Mouse (Mus musculus) gastrocnemius, postnatal 4 days (tissue): Measurements from ENCODE around the gene Art3. TPM values are rescaled to one million over a fixed set of nuclear protein-coding genes. Genes with fewer than 3 reads are reported as not detected.
A peak's percentile ranks its signal among the peaks of the same experiment; 100 is the strongest.
"Not testable (repeated sequence)": the region's sequence is repeated elsewhere in the genome, so short reads cannot be mapped to it uniquely, and the experiment has no call there.

Experiments used
- DNase-seq, 2 experiments: peaks; one replicate each; pipeline ENCODE4 v3.0.0; 2021 to 2022; ENCODE audit warnings: low spot score in 2 of 2, mixed read lengths in 2 of 2
- total RNA-seq, 2 experiments: library from RNA; stranded (reverse); gene quantifications; 2 replicates each; pipeline ENCODE4 v1.2.3; 2021

Art3 gene
- total RNA-seq, 2 experiments from 2014 or later, result 257 to 310 TPM

DNA sequence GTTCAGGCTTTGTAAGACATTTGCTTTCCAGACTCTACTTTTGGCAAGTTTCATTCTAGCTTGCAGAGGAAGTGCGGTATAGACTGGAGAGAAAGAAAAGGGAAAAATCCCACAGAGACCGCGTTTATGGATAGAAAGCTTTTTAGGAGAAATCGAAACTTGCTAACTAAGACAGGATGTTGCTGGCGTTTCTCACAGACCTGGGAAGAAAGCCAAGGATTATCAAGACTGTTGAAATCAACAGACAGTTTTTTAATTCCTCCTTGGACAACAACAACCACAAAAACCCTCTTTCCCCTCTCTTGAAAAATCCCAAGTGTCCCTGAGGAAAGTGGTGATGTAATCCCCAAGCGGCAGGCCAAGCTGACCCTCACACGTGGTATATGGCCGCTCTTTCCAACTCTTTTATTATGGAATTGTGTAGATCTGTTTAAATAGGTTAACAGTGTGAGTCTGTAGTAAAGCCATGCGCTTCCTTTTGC is 773 bp downstream of the Art3 start:
- DNase-seq, result peak in 1 of 2 experiments; percentile 64

DNA sequence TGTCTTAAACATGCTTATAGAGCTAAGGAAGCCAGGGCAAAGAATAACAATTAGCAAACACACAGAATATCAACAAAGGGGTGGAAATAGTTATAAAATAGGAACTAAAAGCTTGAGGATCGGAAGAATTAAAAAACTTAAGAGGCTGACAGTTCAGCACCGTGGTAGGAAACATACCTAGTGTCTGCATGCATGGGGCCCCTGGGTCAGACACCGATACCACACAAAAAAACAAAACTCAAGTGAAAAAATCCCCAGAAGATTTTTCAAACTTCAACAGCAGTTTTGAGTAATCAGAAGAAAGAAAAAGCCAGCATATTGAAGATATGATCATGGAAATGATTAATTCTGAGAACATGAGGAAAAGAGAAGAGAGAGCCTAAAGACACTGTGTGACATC is 5.1 kb downstream of the Art3 start:
- DNase-seq, result no peak

DNA sequence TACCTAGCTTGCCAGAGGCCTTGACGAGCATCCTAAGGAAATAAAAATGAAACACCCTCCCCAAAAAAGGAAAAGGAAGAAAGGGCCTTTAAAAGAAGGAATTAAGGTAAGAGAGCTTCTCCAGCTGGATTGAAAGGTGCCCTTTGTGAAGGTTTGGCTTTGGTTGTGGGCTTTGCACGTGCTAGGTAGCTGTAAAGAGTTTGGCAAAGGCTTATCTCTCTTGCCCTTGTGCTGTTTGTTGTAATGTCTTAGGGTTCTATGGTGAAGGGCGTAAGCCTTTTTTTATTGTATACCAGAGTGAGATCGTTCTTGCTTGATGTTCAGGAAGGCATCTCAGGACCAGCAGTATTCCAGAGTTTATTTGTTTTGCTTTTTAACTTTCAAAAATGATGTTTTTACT is 9.0 kb downstream of the Art3 start:
- DNase-seq, result no peak

DNA sequence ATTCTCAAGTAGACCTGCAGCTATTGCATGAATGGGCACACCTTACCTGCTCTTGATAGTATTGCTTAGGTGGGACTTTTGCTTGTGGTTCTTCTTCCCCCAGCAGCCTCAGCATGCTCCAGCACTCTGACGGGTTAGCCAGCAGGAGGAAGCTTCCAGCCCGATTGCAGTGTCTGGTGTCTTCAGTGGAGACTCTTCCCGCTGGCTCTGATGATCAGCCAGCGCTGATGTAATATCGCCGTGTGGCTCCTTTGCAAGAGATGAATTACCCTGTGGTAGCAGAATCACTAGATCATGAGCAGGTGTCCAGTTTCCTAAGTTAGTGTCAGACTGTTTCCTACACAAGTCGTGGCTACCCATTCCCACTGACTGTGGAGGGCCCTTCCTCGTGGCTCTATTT is 13.4 kb downstream of the Art3 start:
- DNase-seq, result no peak

DNA sequence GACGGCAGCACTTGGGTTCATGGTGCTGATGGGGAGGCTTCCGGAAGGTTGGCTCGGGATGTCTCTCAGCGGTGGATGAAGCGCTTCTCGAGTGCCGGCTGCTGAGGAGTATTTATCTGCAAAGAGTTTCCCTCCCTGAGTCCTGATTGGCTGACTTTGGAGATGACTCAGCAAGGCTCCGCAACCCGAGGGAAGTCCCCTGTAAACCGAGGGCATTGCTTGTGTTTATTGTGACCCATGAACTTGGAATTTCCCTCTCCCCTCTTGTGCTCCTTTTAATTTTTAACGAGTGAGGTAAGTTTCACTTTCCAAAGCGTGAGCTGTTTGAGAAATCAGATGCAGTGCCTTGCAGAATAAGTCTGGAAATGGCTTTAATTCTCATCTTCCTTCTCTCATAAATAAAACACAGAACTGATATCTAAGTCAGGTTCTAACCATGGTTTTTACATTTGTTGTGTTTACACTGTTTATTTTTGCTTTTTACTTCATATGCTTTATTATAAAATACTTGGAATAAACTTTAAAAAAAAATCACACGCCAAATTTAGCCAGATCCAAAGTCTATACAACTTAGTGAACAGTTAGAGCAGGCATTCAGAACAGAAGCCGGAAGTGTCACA is 17.3 kb downstream of the Art3 start, which contains the start of gene Cxcl10:
Cxcl10 (minus strand) TSS at position 96 of the 620 bp plus-strand sequence.
- DNase-seq, result peak in 1 of 2 experiments; percentile 36

DNA sequence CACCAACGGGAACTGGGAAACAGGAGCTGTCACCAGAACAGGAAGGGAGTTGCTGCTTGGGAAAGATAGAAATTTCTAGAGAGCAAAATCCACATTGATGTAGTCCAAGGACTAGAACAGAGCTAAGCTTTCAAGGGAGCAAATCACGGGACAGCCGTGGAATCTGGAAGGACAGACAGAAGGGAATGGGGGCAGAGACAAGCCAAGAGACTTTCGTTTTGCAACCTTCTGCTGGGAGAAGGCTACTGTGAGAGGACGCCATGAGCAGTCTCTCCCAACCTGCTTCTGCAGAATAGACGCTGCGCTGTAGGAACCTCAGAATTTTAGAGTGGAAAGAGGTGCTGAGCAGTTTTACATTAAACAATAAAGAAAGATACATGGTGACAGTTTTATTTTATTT is 18.1 kb downstream of the Art3 start:
- no peak for DNase-seq

DNA sequence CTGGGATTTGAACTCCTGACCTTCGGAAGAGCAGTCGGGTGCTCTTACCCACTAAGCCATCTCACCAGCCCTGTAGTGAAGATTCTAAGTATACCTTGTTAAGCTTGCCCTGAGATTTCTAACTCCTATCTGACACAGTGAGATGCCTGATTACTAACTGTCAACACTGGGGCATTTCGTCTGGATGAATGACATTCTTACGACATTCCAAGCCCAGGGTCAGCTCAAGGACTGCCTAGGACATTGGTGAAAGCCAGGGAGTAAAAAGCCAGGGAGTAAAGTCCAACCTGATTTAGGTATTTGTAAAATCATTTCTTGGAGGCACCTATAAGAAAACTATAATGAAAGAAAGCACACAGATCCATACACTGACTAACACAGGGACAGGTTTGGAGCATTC is 21.1 kb downstream of the Art3 start:
- DNase-seq, result not testable (repeated sequence)

DNA sequence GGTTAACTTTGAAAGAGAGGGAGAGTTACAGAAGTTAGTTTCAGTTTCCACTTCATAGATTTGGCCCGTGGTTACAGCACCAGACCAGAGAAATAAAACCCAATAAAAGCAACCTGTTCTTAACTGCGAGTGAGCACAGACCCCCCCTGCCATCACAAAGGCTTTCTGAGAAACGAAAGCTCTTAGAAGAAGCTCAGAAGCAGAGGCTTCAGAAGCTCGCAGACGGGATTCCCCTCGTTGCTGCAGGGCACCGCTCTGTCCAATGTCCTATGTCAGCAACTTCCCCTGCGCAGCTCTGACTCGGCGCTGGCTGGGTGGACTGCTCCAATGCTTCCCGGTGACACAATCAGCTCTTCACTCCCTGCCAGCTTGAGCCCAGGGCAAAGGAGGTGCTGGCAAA is 21.9 kb downstream of the Art3 start:
- peak in 1 of 2 experiments; percentile 43 for DNase-seq

DNA sequence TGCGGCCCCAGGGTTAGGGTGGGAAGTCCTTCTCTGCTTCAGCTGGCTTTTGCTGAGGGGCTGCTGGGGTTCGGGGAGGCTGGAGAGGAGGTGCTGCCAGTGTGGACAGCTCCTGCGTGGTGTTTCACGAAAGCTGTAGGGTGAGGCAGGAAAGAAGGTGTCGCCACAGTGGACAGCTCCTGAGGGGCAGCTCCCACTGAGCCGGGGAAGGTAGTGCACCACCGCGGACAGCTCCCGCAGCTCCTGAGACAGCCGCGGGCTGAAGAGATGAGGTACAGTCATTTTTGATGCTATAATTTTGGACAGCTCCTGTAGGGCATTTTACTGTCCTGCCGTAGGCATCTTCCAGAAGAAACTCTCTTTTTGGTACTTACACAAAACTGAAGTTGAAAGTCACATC is 26.4 kb downstream of the Art3 start:
- no peak for DNase-seq

DNA sequence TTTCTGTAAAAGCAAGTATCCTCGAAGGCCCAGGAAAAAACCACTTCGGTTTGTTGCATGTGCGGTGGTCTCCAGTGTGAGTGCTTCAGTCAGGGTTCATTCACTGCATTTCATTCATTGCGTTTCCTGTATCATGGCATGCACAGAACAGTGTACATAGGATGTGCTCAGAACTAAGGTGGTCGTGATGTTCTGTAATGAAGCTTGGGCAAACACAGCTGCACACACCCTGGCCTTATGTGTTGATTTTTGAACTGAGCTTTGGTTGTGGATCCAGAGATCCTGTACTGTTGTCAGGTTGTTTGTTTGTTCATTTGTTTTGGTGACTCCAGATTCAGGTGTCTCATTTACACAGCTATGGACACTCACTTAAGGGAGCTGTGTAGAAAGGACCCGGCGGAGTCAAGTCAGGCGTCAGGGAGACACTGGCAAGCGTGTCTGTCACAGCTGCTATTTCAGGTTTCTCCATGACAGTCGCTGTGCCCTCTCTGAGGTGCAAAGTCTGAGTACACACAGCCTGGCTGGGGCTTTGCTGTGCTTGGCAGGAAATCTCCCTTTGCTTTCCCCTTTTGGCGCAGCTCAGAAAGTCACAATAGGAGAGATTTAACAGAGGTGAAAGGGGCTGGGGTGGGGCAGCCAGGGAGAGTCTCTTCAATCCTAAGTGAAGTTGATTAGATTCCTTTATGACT is 27.3 kb downstream of the Art3 start:
- no peak for DNase-seq

DNA sequence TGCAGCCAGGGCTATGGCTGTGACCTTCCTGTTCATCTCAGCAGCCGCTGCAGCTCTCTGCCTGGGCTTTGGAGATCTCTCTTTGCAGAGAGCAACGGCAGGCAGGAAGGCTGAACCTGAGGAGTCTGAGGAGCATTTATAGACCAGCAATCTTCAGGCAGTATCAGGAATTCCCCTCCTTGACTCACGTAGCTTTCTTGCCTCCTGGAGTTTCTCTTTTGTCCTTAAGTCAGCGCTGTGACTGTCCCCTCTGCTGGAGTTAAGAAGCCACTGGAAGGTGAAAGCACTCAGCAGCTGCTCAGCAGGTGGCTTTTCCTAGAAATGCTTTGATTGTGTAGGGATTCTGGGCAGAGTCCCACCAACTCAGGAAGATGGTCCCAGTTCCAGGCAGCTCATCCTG is 31.6 kb downstream of the Art3 start:
- DNase-seq, result no peak

DNA sequence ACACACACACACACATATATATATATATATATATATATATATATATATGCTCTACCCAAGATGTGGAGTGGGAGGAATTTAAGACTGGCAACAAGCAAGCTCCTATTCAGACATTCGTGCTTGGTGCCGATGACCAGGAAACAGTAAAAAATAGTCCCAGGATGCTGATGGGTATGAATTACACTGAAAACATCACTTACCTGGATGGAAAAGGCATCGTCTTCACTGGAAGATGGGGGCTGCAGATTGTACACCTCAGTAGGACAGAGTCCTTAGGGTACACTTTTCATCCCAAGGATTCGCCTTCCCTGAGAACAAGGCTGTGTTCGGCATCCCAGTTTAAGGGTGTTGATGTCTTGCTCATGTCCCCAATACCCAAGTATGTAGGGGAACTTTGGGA is 32.4 kb downstream of the Art3 start:
- no peak for DNase-seq

DNA sequence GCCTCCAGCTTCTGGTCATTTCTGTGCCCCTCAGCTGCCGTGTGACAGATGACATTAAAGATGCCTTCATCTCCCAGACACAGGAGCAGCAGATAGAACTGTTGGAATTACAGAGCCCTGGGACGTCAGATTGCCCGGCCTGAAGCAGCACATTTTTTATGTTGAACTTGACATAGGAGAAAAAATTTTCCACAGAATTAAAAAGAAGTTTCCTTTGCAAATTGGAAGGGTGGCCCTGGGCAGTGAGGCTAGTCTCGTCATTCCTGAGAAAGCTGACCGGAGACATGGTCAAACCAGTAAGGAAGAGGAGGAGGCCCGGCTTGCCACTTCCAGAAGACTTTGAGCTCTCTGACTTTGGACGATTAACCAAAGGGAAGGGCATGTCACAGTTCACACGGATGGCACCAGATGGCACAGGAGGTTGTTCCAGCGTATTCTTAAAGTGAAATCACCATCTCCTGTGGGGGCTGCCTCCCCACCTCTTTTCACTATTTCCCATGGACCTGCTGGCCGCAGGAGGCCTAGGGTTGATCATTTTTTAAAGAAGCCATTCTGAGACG is 33.6 kb downstream of the Art3 start:
- no peak for DNase-seq

DNA sequence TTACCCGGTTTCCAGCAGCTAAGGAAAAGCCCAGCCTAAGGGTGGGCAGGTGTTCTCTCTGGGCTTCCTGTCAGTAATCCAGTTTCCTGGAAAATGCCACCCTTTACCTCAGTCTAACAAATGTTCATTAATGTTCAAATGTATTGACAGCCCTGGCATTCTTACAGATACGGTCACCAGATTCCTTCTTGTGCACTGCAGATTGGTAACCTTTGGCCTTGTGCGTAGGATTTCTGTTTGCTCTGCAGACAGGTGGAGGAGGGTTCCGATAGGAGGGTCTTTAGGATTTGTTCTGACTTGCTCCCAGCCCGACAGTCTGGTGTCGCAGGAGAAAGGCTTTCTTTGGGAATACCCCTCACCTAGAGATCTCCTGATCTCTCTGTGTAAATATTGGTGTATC is 34.9 kb downstream of the Art3 start:
- no peak for DNase-seq

DNA sequence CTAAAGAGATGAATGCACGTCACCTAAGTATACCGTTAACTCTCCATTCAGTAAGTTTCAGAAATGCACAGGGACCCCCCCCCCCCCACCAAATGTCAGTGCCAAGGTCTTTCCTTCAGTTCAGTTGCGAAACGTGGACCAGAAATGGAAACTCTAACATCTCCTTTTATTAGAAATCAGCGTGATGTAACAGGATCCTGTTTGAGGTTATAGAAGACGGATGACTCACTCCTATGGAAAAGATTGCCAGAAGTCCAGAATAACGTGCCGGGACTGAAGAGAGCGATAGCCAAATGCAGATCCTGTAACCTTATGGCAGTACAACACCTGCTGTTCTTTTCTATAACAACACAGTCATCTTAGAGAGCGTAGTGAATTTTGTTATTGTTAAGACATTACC is 36.8 kb downstream of the Art3 start:
- DNase-seq, result no peak

DNA sequence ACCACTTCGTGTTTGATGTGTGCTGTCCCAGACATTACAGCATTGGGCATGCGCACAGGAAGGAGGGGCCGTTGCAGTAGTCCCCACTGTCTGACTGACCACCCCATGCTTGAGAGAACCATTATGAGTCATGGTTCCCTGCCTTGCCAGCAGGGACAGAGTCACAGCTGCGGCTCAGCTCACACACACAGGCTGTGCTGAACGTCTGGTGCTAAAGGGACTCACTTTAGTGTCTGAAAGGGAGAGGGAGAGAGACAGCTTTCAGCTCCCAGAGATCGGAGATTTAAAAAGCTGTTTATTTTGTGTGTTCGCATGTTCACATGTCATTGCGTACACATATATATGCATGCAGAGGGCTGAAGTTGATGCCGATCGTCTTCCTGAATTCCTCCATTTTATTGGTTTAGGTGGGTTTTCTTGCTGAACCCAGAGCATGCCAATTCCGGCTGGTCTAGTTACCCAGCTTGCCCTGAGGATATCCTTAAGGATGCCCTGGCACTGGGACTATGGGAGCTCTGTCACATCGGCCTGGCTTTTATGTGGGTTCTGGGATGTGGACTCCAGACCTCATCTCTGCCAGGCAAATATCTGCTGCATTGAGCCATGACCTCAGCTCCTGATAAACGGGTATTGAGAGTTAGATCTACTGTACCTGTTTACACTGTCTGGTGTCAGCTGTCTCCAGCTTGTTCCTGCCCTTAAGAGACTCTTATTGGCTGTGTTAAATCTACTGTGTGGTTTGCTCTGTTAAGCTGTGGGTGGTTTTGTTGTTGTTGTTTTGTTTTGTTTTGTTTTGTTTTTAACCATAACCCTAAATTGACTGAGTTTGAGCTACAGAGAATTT is 37.7 kb downstream of the Art3 start:
- DNase-seq, result peak; percentile 33 to 79

DNA sequence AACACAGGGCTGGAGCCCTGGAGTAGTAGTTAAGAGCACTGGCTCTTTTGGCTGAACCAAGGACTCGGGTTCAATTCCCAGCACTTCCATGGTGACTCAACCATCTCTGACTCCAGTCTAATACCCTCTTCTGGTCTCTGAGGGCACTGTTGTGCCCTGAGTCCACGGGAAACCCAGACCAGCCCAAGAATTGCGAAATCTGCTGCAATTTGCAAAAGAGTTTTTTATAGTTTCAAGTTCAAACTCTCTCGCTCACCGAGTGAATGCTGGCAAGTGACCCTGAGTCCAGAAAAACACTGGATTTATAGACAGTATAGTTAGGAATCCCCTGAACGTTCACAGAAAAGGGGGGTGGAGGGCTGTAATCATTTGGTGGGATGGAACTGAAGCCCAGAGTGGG is 38.8 kb downstream of the Art3 start:
- DNase-seq, result no peak

DNA sequence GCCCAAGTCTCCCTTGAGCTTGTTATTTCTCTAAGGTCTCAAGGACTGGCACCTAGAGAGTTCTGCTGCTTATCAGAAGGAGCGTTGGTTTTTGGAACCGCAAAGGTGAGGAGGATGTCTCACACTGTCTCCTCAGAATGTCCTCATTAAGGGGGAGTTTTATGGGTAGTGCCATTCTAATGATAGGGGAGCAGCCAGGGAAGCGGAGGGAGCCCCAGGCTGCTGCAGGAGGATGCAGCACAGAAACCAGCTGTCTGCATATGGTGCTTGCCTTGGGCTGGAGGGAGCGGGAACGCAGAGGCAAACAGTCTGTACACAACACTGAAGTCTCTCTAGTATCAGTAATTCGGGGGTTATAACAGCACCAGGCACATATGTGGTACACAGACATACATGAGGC is 39.3 kb downstream of the Art3 start:
- no peak for DNase-seq

DNA sequence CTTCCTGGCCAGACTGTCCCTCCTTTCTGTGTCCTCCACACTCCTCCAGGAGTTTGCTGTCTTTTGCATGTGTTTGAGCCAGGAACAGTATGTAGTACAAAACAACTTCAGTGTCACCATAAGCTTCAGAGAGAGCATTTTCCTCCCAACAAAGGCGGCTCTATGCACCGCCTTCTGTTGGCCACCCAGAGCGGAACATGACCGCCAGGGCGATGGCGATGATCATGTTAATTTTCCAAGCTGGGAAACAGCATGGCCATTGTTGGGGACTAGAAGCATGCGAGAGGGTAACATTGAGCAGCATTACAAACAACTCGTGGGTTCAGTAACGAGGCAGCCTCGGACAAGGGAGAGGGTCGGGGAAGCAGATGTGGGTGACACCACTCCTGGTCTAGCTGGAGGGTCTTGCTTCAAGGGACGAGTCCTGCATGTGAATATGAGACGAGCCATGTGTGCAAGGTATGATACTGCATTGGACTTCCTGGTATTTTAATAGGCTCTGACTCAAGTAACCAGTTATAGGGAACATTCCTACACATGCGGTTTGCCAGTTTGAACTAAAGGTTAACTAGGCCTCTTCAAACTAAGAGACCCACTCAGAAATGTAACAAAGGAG is 39.8 kb downstream of the Art3 start:
- no peak for DNase-seq

DNA sequence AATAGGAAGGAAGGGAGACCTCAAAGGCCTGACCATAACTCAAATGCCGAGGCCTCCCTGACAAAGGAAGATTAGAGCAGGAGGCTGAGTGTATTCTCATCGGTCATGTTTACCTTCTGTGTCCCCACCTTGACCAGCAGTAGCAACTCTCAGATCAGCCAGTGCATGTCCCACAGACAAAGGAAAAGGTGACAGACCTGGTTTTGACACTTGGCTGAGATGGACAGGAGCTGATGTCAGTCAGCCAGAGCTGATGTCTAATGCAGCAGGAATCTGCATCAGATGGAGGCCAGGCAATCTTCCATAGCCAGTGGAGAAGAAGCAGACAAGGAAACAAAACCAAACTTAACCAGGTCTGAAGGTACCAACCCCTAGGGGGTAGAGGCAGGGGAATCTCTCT is 41.0 kb downstream of the Art3 start:
- DNase-seq, result no peak

DNA sequence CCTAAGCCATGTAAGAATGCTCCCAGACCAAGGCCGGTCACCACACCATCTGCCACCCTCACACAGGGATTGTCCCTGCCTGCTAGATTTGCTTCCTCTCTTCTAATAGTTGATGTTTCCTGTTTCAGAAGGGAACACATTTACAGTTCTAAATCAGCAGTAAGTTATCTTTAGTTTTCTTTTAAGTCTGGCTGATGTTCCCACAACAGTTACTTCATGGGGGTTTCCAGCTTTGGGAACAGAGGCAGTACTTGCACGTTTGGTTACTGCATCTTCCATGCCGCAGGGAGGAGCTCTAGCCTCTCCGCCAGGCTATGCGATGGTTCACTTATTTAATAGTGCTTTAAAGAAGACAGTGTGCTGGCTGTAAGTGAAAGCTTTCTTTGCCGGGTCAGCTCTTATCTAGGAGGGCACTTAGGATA is 43.1 kb downstream of the Art3 start:
- no peak for DNase-seq
